Mouse (Mus musculus): ENCODE data around the gene Wdr72. TPM values are rescaled to one million over a fixed set of nuclear protein-coding genes. Genes with fewer than 3 reads are reported as not detected.
A peak's percentile ranks its signal among the peaks of the same experiment; 100 is the strongest.

The Wdr72 gene
- polyA plus RNA-seq, 1 experiment from 2014 or later = 0.14 TPM

- Histone ChIP-seq H3K4me3 (no peak overlapping the region), H3K4me2 (no peak overlapping the region), H3K27me3 (no peaks in the 10 kb centered on the region), H3K36me3 (ENCODE audit: poor library complexity, severe bottlenecking) (no peaks in the 10 kb centered on the region), H3K27ac (no peak overlapping the region), H3K9ac (no peak overlapping the region), H3K4me1 (no peaks in the 10 kb centered on the region), H3K9me3 (replicated peaks) (no peaks in the 10 kb centered on the region)
- no peak for ATAC-seq
- WGBS = 46% methylated on average over 2 of the region's 2 CpGs
Measured at GRCm38 (mm10) chr9:74142705-74143104, 32.5 kb downstream of the Wdr72 start.

GRCm38 (mm10) chr9:74145203-74145602, 35.0 kb downstream of the Wdr72 start:
- Histone ChIP-seq H3K9me3 (replicated peaks) (no peaks in the 10 kb centered on the region), H3K9ac (no peak overlapping the region), H3K27ac (no peak overlapping the region), H3K27me3 (no peaks in the 10 kb centered on the region), H3K4me1 (peaks cover 16% of the 10 kb centered on the region), H3K36me3 (ENCODE audit: poor library complexity, severe bottlenecking) (no peaks in the 10 kb centered on the region), H3K4me3 (no peak overlapping the region), H3K4me2 (no peak overlapping the region)
- ATAC-seq = no peak
- WGBS = 92% methylated on average over 4 of the region's 4 CpGs

GRCm38 (mm10) chr9:74148306-74148705, 38.1 kb downstream of the Wdr72 start:
- Histone ChIP-seq H3K27ac (no peak overlapping the region), H3K27me3 (no peaks in the 10 kb centered on the region), H3K9me3 (replicated peaks) (no peaks in the 10 kb centered on the region), H3K36me3 (ENCODE audit: poor library complexity, severe bottlenecking) (no peaks in the 10 kb centered on the region), H3K4me3 (no peak overlapping the region), H3K9ac (no peak overlapping the region), H3K4me1 (peaks cover 16% of the 10 kb centered on the region), H3K4me2 (no peak overlapping the region)
- 5% methylated on average over 8 of the region's 8 CpGs for WGBS
- no peak for ATAC-seq

GRCm38 (mm10) chr9:74160361-74160933, 50.3 kb downstream of the Wdr72 start:
- 49% methylated on average over 11 of the region's 11 CpGs for WGBS
- Histone ChIP-seq H3K36me3 (ENCODE audit: poor library complexity, severe bottlenecking) (no peaks in the 10 kb centered on the region), H3K4me2 (no peak overlapping the region), H3K9ac (no peak overlapping the region), H3K4me1 (no peaks in the 10 kb centered on the region), H3K9me3 (replicated peaks) (no peaks in the 10 kb centered on the region), H3K4me3 (no peak overlapping the region), H3K27ac (no peak overlapping the region), H3K27me3 (no peaks in the 10 kb centered on the region)
- ATAC-seq = no peak

GRCm38 (mm10) chr9:74165697-74166096, 55.5 kb downstream of the Wdr72 start:
- WGBS = 85% methylated on average over 2 of the region's 2 CpGs
- Histone ChIP-seq H3K4me3 (no peak overlapping the region), H3K36me3 (ENCODE audit: poor library complexity, severe bottlenecking) (no peaks in the 10 kb centered on the region)

GRCm38 (mm10) chr9:74169904-74170303, 59.7 kb downstream of the Wdr72 start:
- no peak overlapping the region for H3K4me3 ChIP-seq
- H3K4me2 ChIP-seq = no peak overlapping the region
- no peaks in the 10 kb centered on the region for H3K36me3 ChIP-seq (ENCODE audit: poor library complexity, severe bottlenecking)
- H3K27me3 ChIP-seq = no peaks in the 10 kb centered on the region
- no peak for ATAC-seq
- H3K9me3 ChIP-seq (replicated peaks) = no peaks in the 10 kb centered on the region
- no peak overlapping the region for H3K9ac ChIP-seq
- 47% methylated on average over 6 of the region's 6 CpGs for WGBS
- H3K27ac ChIP-seq = no peak overlapping the region
- H3K4me1 ChIP-seq = no peaks in the 10 kb centered on the region

More at GRCm38 (mm10) chr9:74165697-74166096, 55.5 kb downstream of the Wdr72 start:
- Histone ChIP-seq H3K27me3 (no peaks in the 10 kb centered on the region), H3K9me3 (replicated peaks) (no peaks in the 10 kb centered on the region), H3K4me2 (no peak overlapping the region), H3K4me1 (no peaks in the 10 kb centered on the region), H3K27ac (no peak overlapping the region), H3K9ac (no peak overlapping the region)
- no peak for ATAC-seq

- H3K9ac ChIP-seq = peak overlapping the region; percentile 40; the same call in 1 of the 2 replicates
- peak; percentile 93 for ATAC-seq
- no peaks in the 10 kb centered on the region for H3K36me3 ChIP-seq (ENCODE audit: poor library complexity, severe bottlenecking)
- H3K4me2 ChIP-seq = peak overlapping the region; percentile 54
- H3K4me3 ChIP-seq = peak overlapping the region; percentile 12; the same call in 1 of the 2 replicates
- H3K27ac ChIP-seq = no peak overlapping the region
- peaks cover 13% of the 10 kb centered on the region for H3K4me1 ChIP-seq
- H3K27me3 ChIP-seq = peaks cover 66% of the 10 kb centered on the region
- 2% methylated on average over 16 of the region's 16 CpGs for WGBS
- no peaks in the 10 kb centered on the region for H3K9me3 ChIP-seq (replicated peaks)
Measured at GRCm38 (mm10) chr9:74186748-74187400, 76.7 kb downstream of the Wdr72 start.

- Histone ChIP-seq H3K4me3 (no peak overlapping the region), H3K9me3 (replicated peaks) (no peaks in the 10 kb centered on the region), H3K9ac (no peak overlapping the region), H3K36me3 (ENCODE audit: poor library complexity, severe bottlenecking) (no peaks in the 10 kb centered on the region), H3K4me1 (peaks cover 13% of the 10 kb centered on the region), H3K27me3 (peaks cover 66% of the 10 kb centered on the region), H3K4me2 (peak overlapping the region; percentile 54), H3K27ac (no peak overlapping the region)
- 13% methylated on average over 8 of the region's 8 CpGs for WGBS
- ATAC-seq = 0 out of 2 replicates have a peak, but pooled peaks have one; percentile 38
Measured at GRCm38 (mm10) chr9:74187401-74188029, 77.4 kb downstream of the Wdr72 start.

- H3K4me3 ChIP-seq = no peak overlapping the region
- no peaks in the 10 kb centered on the region for H3K36me3 ChIP-seq (ENCODE audit: poor library complexity, severe bottlenecking)
- peaks cover 47% of the 10 kb centered on the region for H3K27me3 ChIP-seq
- no peak overlapping the region for H3K27ac ChIP-seq
- no peak overlapping the region for H3K4me2 ChIP-seq
- H3K4me1 ChIP-seq = no peaks in the 10 kb centered on the region
- no peaks in the 10 kb centered on the region for H3K9me3 ChIP-seq (replicated peaks)
- ATAC-seq = peak; percentile 36; the same call in 1 of the 2 replicates
- 32% methylated on average over 2 of the region's 2 CpGs for WGBS
- no peak overlapping the region for H3K9ac ChIP-seq
Measured at GRCm38 (mm10) chr9:74194898-74195297, 84.7 kb downstream of the Wdr72 start.

- no peaks in the 10 kb centered on the region for H3K9me3 ChIP-seq (replicated peaks)
- H3K4me3 ChIP-seq = no peak overlapping the region
- WGBS = 85% methylated on average over 6 of the region's 6 CpGs
- H3K9ac ChIP-seq = no peak overlapping the region
- no peaks in the 10 kb centered on the region for H3K27me3 ChIP-seq
- ATAC-seq = peak; percentile 57; the same call in 1 of the 2 replicates
- H3K36me3 ChIP-seq (ENCODE audit: poor library complexity, severe bottlenecking) = no peaks in the 10 kb centered on the region
- H3K27ac ChIP-seq = no peak overlapping the region
- H3K4me2 ChIP-seq = no peak overlapping the region
- peaks cover 4% of the 10 kb centered on the region; the same call in 1 of the 2 replicates for H3K4me1 ChIP-seq
Measured at GRCm38 (mm10) chr9:74228272-74228671, 118.1 kb downstream of the Wdr72 start.

- no peak for ATAC-seq
- H3K9ac ChIP-seq = no peak overlapping the region
- H3K27ac ChIP-seq = no peak overlapping the region
- no peaks in the 10 kb centered on the region for H3K36me3 ChIP-seq (ENCODE audit: poor library complexity, severe bottlenecking)
- 56% methylated on average over 5 of the region's 5 CpGs for WGBS
- H3K27me3 ChIP-seq = no peaks in the 10 kb centered on the region
- H3K9me3 ChIP-seq (replicated peaks) = no peaks in the 10 kb centered on the region
- H3K4me2 ChIP-seq = no peak overlapping the region
- no peaks in the 10 kb centered on the region for H3K4me1 ChIP-seq
- H3K4me3 ChIP-seq = no peak overlapping the region
Measured at GRCm38 (mm10) chr9:74241292-74241691, 131.1 kb downstream of the Wdr72 start.

GRCm38 (mm10) chr9:74248084-74248483, 137.9 kb downstream of the Wdr72 start:
- no peaks in the 10 kb centered on the region for H3K4me1 ChIP-seq
- H3K4me3 ChIP-seq = no peak overlapping the region
- H3K27ac ChIP-seq = no peak overlapping the region
- H3K4me2 ChIP-seq = no peak overlapping the region
- no peak overlapping the region for H3K9ac ChIP-seq
- H3K9me3 ChIP-seq (replicated peaks) = no peaks in the 10 kb centered on the region
- no peaks in the 10 kb centered on the region for H3K27me3 ChIP-seq
- H3K36me3 ChIP-seq (ENCODE audit: poor library complexity, severe bottlenecking) = no peaks in the 10 kb centered on the region
- 81% methylated on average over 4 of the region's 4 CpGs for WGBS
- ATAC-seq = no peak

Data from forebrain, embryonic 13.5 days (tissue).